Mouse (Mus musculus) megakaryocyte progenitor cell, adult 5-6 weeks (primary cell): Measurements from ENCODE around the gene Baiap2. TPM values are rescaled to one million over a fixed set of nuclear protein-coding genes. Genes with fewer than 3 reads are reported as not detected.

Source experiments
- ATAC-seq: replicated peaks from 2 replicates; pipeline ENCODE4 v1.8.0; 2016; ENCODE audit warnings: mild to moderate bottlenecking, moderate TSS enrichment, inconsistent platforms; ENCODE audit not compliant: poor library complexity
- total RNA-seq, 2 experiments: library from RNA; stranded (forward) in 1 of 2; stranded (reverse) in 1 of 2; fragments of 157-497, 149-512 nt in 1 of 2; fragments of 200-1000 nt in 1 of 2; gene quantifications; 2 replicates each; pipeline versions ENCODE4 v1.2.3 to v1.2.4; 2015 to 2017

Gene Baiap2
- total RNA-seq, 2 experiments from 2014 or later = 4.4 to 5.5 TPM

- ATAC-seq = no peak
Observed at GRCm38 (mm10) chr11:119943428-119943988, 945 bp downstream of the Baiap2 start.

- no peak for ATAC-seq
Observed at GRCm38 (mm10) chr11:119945343-119945742, 2.8 kb downstream of the Baiap2 start.

GRCm38 (mm10) chr11:119947426-119947825 lies 4.9 kb downstream of the Baiap2 start:
- no peak for ATAC-seq

GRCm38 (mm10) chr11:119947897-119948296 lies 5.3 kb downstream of the Baiap2 start:
- ATAC-seq = no peak

GRCm38 (mm10) chr11:119948305-119948704 lies 5.7 kb downstream of the Baiap2 start:
- peak; percentile 29; the same call in 1 of the 2 replicates for ATAC-seq

- no peak for ATAC-seq
Observed at GRCm38 (mm10) chr11:119948803-119949202, 6.2 kb downstream of the Baiap2 start.

GRCm38 (mm10) chr11:119950535-119950934 lies 8.0 kb downstream of the Baiap2 start:
- no peak for ATAC-seq

GRCm38 (mm10) chr11:119951326-119951725 lies 8.8 kb downstream of the Baiap2 start:
- ATAC-seq = no peak

GRCm38 (mm10) chr11:119952429-119953224 lies 10.1 kb downstream of the Baiap2 start:
- peak; percentile 26; the same call in 1 of the 2 replicates for ATAC-seq

- ATAC-seq = peak; percentile 35
Observed at GRCm38 (mm10) chr11:119954233-119954632, 11.7 kb downstream of the Baiap2 start.

- ATAC-seq = peak; percentile 62
Observed at GRCm38 (mm10) chr11:119954749-119955337, 12.3 kb downstream of the Baiap2 start.

- peak; percentile 40; the same call in 1 of the 2 replicates for ATAC-seq
Observed at GRCm38 (mm10) chr11:119955432-119955831, 12.9 kb downstream of the Baiap2 start.

GRCm38 (mm10) chr11:119956590-119956989 lies 14.0 kb downstream of the Baiap2 start:
- ATAC-seq = no peak

- no peak for ATAC-seq
Observed at GRCm38 (mm10) chr11:119958856-119959255, 16.3 kb downstream of the Baiap2 start.

GRCm38 (mm10) chr11:119959714-119960113 lies 17.2 kb downstream of the Baiap2 start:
- ATAC-seq = no peak

GRCm38 (mm10) chr11:119960671-119961070 lies 18.1 kb downstream of the Baiap2 start:
- ATAC-seq = peak; percentile 73

- no peak for ATAC-seq
Observed at GRCm38 (mm10) chr11:119961511-119961910, 18.9 kb downstream of the Baiap2 start.

- ATAC-seq = no peak
Observed at GRCm38 (mm10) chr11:119965053-119965452, 22.5 kb downstream of the Baiap2 start.

- ATAC-seq = no peak
Observed at GRCm38 (mm10) chr11:119966294-119966693, 23.7 kb downstream of the Baiap2 start.

- no peak for ATAC-seq
Observed at GRCm38 (mm10) chr11:119967401-119967800, 24.8 kb downstream of the Baiap2 start.

- no peak for ATAC-seq
Observed at GRCm38 (mm10) chr11:119967892-119968291, 25.3 kb downstream of the Baiap2 start.
